Mouse (Mus musculus): ENCODE data around the gene Irs3.
"Not testable (repeated sequence)": the region's sequence is repeated elsewhere in the genome, so short reads cannot be mapped to it uniquely, and the experiment has no call there.

Gene Irs3

GRCm38 (mm10) chr5:137615347-137615746, 30.2 kb downstream of the Irs3 start:
- DNase-seq = no peak

- DNase-seq = not testable (repeated sequence)
These were observed 30.6 kb downstream of the Irs3 start for GRCm38 (mm10) chr5:137614921-137615320.

GRCm38 (mm10) chr5:137613550-137613949, 32.0 kb downstream of the Irs3 start, which contains the start of gene Pcolce:
Gene Pcolce, minus strand, starts transcription at chr5:137613784.
- DNase-seq = peak in 1 of 2 experiments; percentile 24

- DNase-seq = no peak
These were observed 32.4 kb downstream of the Irs3 start for GRCm38 (mm10) chr5:137613076-137613475.

- peak in 1 of 2 experiments; percentile 61 for DNase-seq
These were observed 34.3 kb downstream of the Irs3 start for GRCm38 (mm10) chr5:137611245-137611602.

- peak; percentile 79 to 84 for DNase-seq
These were observed 34.8 kb downstream of the Irs3 start for GRCm38 (mm10) chr5:137610548-137611244.

- DNase-seq = no peak
These were observed 35.5 kb downstream of the Irs3 start for GRCm38 (mm10) chr5:137610056-137610455.

- no peak for DNase-seq
These were observed 36.2 kb downstream of the Irs3 start for GRCm38 (mm10) chr5:137609292-137609691.

GRCm38 (mm10) chr5:137608654-137609190, 36.8 kb downstream of the Irs3 start:
- peak in 1 of 2 experiments; percentile 33 for DNase-seq

- DNase-seq = no peak
These were observed 37.5 kb downstream of the Irs3 start for GRCm38 (mm10) chr5:137607860-137608653.

GRCm38 (mm10) chr5:137601365-137601729, 44.2 kb downstream of the Irs3 start:
- DNase-seq = peak in 1 of 2 experiments; percentile 59

- DNase-seq = peak; percentile 98 to 99
These were observed 44.7 kb downstream of the Irs3 start, which contains the start of gene Mospd3 for GRCm38 (mm10) chr5:137600619-137601364. Gene Mospd3, minus strand, starts transcription at chr5:137601058.

- no peak for DNase-seq
These were observed 45.3 kb downstream of the Irs3 start for GRCm38 (mm10) chr5:137600281-137600618.

- peak in 1 of 2 experiments; percentile 19 for DNase-seq
These were observed 45.9 kb downstream of the Irs3 start for GRCm38 (mm10) chr5:137599600-137599999.

GRCm38 (mm10) chr5:137598100-137598826, 47.3 kb downstream of the Irs3 start:
- no peak for DNase-seq

GRCm38 (mm10) chr5:137597625-137598024, 47.9 kb downstream of the Irs3 start:
- no peak for DNase-seq

- peak in 1 of 2 experiments; percentile 22 for DNase-seq
These were observed 48.8 kb downstream of the Irs3 start for GRCm38 (mm10) chr5:137596601-137597261.

GRCm38 (mm10) chr5:137595921-137596320, 49.6 kb downstream of the Irs3 start:
- DNase-seq = no peak
